Mouse (Mus musculus): ENCODE data around the gene Icam4. TPM values are rescaled to one million over a fixed set of nuclear protein-coding genes. Genes with fewer than 3 reads are reported as not detected.

Icam4 gene
- polyA plus RNA-seq, 1 experiment from 2014 or later, result 5.6 TPM

DNA sequence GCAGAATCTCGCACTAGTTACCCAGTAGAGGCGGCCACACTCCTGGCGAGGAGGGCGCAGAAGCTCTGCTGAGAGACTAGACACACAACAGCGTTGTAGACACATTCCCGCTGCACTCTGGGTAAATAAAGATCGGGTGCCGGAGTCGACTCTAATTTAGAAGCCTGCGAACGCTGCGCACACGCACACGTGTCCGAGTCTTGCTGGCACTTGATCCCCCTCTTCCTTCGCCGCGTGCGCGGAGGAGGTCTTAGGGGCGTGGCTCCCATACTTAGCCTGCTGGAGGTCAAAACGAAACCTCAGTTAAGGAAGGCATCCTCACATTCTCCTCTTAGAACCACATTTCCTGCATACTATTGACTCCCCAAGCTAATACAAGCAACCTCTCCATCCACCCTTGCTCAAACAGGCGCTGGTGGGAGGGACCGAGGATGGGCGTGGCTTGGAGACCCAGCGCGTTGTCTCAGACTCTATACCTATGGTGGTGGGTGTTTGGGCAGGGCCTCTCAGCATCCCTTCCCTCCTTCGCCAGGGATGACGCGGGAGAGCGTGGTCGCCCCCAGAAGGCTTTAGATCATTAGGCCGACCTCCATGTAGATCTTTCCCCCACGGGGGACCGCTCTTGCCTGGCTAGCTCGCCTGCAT lies 2.2 kb downstream of the Icam4 start:
- DNase-seq (ENCODE audit: low spot score) (peak; percentile 66), ATAC-seq (replicated peaks; ENCODE audit: insufficient number of reproducible peaks, low FRiP score, low TSS enrichment, low read depth) (peak; percentile 40; the same call in 1 of the 2 replicates)
- no peaks in the 10 kb centered on the region for H3K9me3 ChIP-seq (replicated peaks; ENCODE audit: control insufficient read depth, low read length)
- H3K27ac ChIP-seq (replicated peaks; ENCODE audit: low read depth, low read length), result no peak overlapping the region
- WGBS, result under 1% methylated on average over 36 of the region's 36 CpGs
- H3K4me1 ChIP-seq (ENCODE audit: control insufficient read depth, insufficient read depth, low read length), result peaks cover 4% of the 10 kb centered on the region
- no peaks in the 10 kb centered on the region for H3K36me3 ChIP-seq (replicated peaks; ENCODE audit: control insufficient read depth, insufficient read depth, low read depth, low read length)
- H3K4me3 ChIP-seq (ENCODE audit: low read depth, low read length), result peak overlapping the region; percentile 31
- peaks cover 49% of the 10 kb centered on the region for H3K27me3 ChIP-seq (ENCODE audit: control insufficient read depth, insufficient read depth, low read length)
- no peak overlapping the region for H3K9ac ChIP-seq (replicated peaks; ENCODE audit: low read length)
- H3K4me2 ChIP-seq (ENCODE audit: low read depth, low read length), result peak overlapping the region; percentile 83

DNA sequence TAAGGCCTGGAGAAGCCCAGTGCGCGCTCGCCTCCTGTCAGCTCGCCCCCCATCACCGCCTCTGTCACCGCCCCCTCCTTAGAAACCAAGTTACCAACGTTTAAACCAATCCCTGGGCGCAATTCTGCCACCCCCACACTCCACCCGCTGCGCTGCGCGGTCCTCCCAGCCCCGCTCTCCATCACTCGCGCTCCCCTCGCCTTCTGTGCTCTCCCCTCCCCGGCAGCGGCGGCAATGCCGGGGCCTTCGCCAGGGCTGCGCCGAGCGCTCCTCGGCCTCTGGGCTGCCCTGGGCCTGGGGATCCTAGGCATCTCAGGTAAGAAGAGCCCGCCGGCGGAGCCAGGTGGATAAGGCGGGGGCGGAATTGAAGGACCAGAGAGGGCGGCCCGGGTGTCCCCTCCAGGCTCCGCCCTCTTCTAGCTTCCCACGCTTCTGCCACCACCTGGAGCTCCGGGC lies 2.8 kb downstream of the Icam4 start, which contains the start of gene Icam5:
Gene Icam5, plus strand, starts transcription at position 178 of the 456 bp plus-strand sequence.
- ATAC-seq (replicated peaks; ENCODE audit: insufficient number of reproducible peaks, low FRiP score, low TSS enrichment, low read depth) (no peak), DNase-seq (ENCODE audit: low spot score) (no peak)
- Histone ChIP-seq H3K9ac (replicated peaks; ENCODE audit: low read length) (no peak within 1 kb of the TSS), H3K9me3 (replicated peaks; ENCODE audit: control insufficient read depth, low read length) (no peaks in the 10 kb centered on the region), H3K36me3 (replicated peaks; ENCODE audit: control insufficient read depth, insufficient read depth, low read depth, low read length) (no peaks in the 10 kb centered on the region), H3K4me3 (ENCODE audit: low read depth, low read length) (peak within 1 kb of the TSS; percentile 39), H3K27me3 (ENCODE audit: control insufficient read depth, insufficient read depth, low read length) (peaks cover 54% of the 10 kb centered on the region), H3K4me1 (ENCODE audit: control insufficient read depth, insufficient read depth, low read length) (peaks cover 4% of the 10 kb centered on the region), H3K4me2 (ENCODE audit: low read depth, low read length) (peak within 1 kb of the TSS; percentile 83), H3K27ac (replicated peaks; ENCODE audit: low read depth, low read length) (no peak within 1 kb of the TSS)
- WGBS, result under 1% methylated on average over 34 of the region's 35 CpGs

DNA sequence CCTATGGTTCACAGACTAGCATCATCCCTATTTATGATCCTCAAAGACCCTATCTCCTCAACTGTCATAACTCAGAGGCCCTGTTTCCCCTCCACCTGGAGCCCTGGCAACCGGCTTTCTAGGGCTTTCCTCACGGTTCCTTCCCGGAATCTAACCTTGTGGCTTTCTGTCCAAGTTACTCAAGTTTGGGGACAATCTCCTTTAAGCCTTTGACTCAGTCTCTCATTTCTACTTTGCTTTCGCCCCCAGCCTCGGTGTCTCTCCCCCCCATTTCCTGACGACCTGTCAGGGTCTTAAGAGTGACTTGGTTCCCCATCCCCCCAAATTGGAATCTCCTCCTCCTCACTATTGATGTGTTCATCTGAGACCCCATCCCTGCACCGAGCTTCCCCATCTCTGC lies 3.3 kb downstream of the Icam4 start:
- Histone ChIP-seq H3K9me3 (replicated peaks; ENCODE audit: control insufficient read depth, low read length) (no peaks in the 10 kb centered on the region), H3K9ac (replicated peaks; ENCODE audit: low read length) (no peak overlapping the region), H3K27me3 (ENCODE audit: control insufficient read depth, insufficient read depth, low read length) (peaks cover 60% of the 10 kb centered on the region), H3K36me3 (replicated peaks; ENCODE audit: control insufficient read depth, insufficient read depth, low read depth, low read length) (no peaks in the 10 kb centered on the region), H3K27ac (replicated peaks; ENCODE audit: low read depth, low read length) (no peak overlapping the region), H3K4me1 (ENCODE audit: control insufficient read depth, insufficient read depth, low read length) (peaks cover 6% of the 10 kb centered on the region), H3K4me2 (ENCODE audit: low read depth, low read length) (peak overlapping the region; percentile 83), H3K4me3 (ENCODE audit: low read depth, low read length) (peak overlapping the region; percentile 31)
- WGBS, result 2% methylated on average over 7 of the region's 7 CpGs
- ATAC-seq (replicated peaks; ENCODE audit: insufficient number of reproducible peaks, low FRiP score, low TSS enrichment, low read depth) (no peak), DNase-seq (ENCODE audit: low spot score) (no peak)

DNA sequence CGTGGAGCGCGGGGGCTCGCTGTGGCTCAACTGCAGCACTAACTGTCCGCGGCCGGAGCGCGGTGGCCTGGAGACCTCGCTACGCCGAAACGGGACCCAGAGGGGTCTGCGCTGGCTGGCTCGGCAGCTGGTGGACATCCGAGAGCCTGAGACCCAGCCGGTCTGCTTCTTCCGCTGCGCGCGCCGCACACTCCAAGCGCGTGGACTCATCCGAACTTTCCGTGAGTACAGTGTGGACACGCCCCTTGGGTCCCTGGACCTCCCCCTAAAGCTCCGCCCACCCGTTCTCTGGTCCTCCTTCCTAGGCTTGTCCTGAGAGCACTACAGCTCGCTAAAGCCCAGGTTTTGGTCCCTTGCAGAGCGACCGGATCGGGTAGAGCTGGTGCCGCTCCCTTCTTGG lies 4.0 kb downstream of the Icam4 start:
- Histone ChIP-seq H3K36me3 (replicated peaks; ENCODE audit: control insufficient read depth, insufficient read depth, low read depth, low read length) (no peaks in the 10 kb centered on the region), H3K9me3 (replicated peaks; ENCODE audit: control insufficient read depth, low read length) (no peaks in the 10 kb centered on the region), H3K9ac (replicated peaks; ENCODE audit: low read length) (peak overlapping the region; percentile 15; the same call in 1 of the 2 replicates), H3K27me3 (ENCODE audit: control insufficient read depth, insufficient read depth, low read length) (peaks cover 66% of the 10 kb centered on the region), H3K4me3 (ENCODE audit: low read depth, low read length) (peak overlapping the region; percentile 39), H3K4me1 (ENCODE audit: control insufficient read depth, insufficient read depth, low read length) (peaks cover 6% of the 10 kb centered on the region), H3K4me2 (ENCODE audit: low read depth, low read length) (peak overlapping the region; percentile 63), H3K27ac (replicated peaks; ENCODE audit: low read depth, low read length) (no peak overlapping the region)
- WGBS, result under 1% methylated on average over 34 of the region's 34 CpGs
- DNase-seq (ENCODE audit: low spot score) (peak; percentile 87), ATAC-seq (replicated peaks; ENCODE audit: insufficient number of reproducible peaks, low FRiP score, low TSS enrichment, low read depth) (no peak)

DNA sequence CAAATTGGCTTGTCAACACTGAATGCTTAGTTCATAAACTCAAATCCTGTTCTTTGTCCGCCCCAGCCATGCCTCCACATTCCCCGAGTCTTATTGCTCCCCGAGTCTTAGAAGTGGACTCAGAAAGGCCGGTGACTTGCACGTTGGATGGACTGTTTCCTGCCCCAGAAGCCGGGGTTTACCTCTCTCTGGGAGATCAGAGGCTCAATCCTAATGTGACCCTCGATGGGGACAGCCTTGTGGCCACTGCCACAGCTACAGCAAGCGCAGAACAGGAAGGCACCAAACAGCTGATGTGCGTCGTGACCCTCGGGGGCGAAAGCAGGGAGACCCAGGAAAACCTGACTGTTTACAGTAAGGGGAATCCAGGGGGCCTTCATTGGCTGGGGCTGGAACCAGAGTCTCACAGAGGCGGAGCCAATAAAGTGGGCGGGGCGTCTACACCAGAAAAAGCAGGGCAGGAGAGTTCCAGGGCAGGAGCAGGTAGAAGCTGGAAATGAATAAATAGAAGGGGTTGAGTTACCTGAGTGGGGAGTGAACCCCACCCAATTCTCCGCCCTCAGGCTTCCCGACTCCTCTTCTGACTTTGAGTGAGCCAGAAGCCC lies 5.4 kb downstream of the Icam4 start:
- WGBS, result 3% methylated on average over 17 of the region's 17 CpGs
- Histone ChIP-seq H3K4me3 (ENCODE audit: low read depth, low read length) (no peak overlapping the region), H3K9ac (replicated peaks; ENCODE audit: low read length) (no peak overlapping the region), H3K4me2 (ENCODE audit: low read depth, low read length) (no peak overlapping the region), H3K27ac (replicated peaks; ENCODE audit: low read depth, low read length) (no peak overlapping the region), H3K36me3 (replicated peaks; ENCODE audit: control insufficient read depth, insufficient read depth, low read depth, low read length) (no peaks in the 10 kb centered on the region), H3K9me3 (replicated peaks; ENCODE audit: control insufficient read depth, low read length) (no peaks in the 10 kb centered on the region), H3K4me1 (ENCODE audit: control insufficient read depth, insufficient read depth, low read length) (peaks cover 6% of the 10 kb centered on the region), H3K27me3 (ENCODE audit: control insufficient read depth, insufficient read depth, low read length) (peaks cover 80% of the 10 kb centered on the region)
- ATAC-seq (replicated peaks; ENCODE audit: insufficient number of reproducible peaks, low FRiP score, low TSS enrichment, low read depth) (no peak), DNase-seq (ENCODE audit: low spot score) (peak; percentile 63)

DNA sequence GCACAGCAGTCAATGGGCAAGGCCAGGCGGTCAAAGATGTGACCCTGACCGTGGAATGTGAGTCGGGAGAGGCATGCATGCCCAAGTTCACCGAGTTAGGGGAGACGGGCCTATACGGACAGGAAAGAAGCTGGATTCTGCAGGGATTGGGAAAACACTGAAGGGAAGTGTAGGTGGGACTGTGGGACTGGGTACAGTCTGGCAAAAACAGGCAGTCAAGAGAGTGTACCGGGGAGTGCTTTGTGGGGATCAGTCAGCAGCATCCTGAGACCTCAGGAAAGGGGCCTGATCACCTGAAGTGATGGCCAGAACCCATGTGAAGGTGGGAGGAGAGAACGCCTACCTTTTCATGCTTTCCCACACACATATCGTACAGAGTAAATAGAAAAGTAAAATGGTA lies 6.4 kb downstream of the Icam4 start:
- ATAC-seq (replicated peaks; ENCODE audit: insufficient number of reproducible peaks, low FRiP score, low TSS enrichment, low read depth), result no peak
- H3K4me3 ChIP-seq (ENCODE audit: low read depth, low read length), result no peak overlapping the region

DNA sequence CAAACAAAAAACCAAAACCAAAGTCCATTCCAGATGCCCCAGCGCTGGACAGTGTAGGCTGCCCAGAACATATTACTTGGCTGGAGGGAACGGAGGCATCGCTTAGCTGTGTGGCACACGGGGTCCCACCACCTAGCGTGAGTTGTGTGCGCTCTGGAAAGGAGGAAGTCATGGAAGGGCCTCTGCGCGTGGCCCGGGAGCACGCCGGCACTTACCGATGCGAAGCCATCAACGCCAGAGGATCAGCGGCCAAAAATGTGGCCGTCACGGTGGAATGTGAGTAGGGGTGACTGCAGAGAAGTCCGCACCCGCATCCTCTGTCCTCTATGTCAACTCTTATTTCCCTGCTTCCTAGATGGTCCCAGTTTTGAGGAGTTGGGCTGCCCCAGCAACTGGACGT lies 7.0 kb downstream of the Icam4 start:
- Histone ChIP-seq H3K4me3 (ENCODE audit: low read depth, low read length) (no peak overlapping the region), H3K9ac (replicated peaks; ENCODE audit: low read length) (no peak overlapping the region), H3K36me3 (replicated peaks; ENCODE audit: control insufficient read depth, insufficient read depth, low read depth, low read length) (no peaks in the 10 kb centered on the region), H3K27me3 (ENCODE audit: control insufficient read depth, insufficient read depth, low read length) (peaks cover 80% of the 10 kb centered on the region), H3K4me1 (ENCODE audit: control insufficient read depth, insufficient read depth, low read length) (peaks cover 6% of the 10 kb centered on the region), H3K9me3 (replicated peaks; ENCODE audit: control insufficient read depth, low read length) (no peaks in the 10 kb centered on the region), H3K4me2 (ENCODE audit: low read depth, low read length) (no peak overlapping the region), H3K27ac (replicated peaks; ENCODE audit: low read depth, low read length) (no peak overlapping the region)
- no peak for ATAC-seq (replicated peaks; ENCODE audit: insufficient number of reproducible peaks, low FRiP score, low TSS enrichment, low read depth)
- no peak for DNase-seq (ENCODE audit: low spot score)
- 5% methylated on average over 20 of the region's 20 CpGs for WGBS

More for the DNA sequence above, 6.4 kb downstream of the Icam4 start:
- Histone ChIP-seq H3K4me1 (ENCODE audit: control insufficient read depth, insufficient read depth, low read length) (peaks cover 6% of the 10 kb centered on the region), H3K27ac (replicated peaks; ENCODE audit: low read depth, low read length) (no peak overlapping the region), H3K9ac (replicated peaks; ENCODE audit: low read length) (peak overlapping the region; percentile 25; the same call in 1 of the 2 replicates), H3K4me2 (ENCODE audit: low read depth, low read length) (no peak overlapping the region), H3K36me3 (replicated peaks; ENCODE audit: control insufficient read depth, insufficient read depth, low read depth, low read length) (no peaks in the 10 kb centered on the region), H3K9me3 (replicated peaks; ENCODE audit: control insufficient read depth, low read length) (no peaks in the 10 kb centered on the region), H3K27me3 (ENCODE audit: control insufficient read depth, insufficient read depth, low read length) (peaks cover 80% of the 10 kb centered on the region)
- no peak for DNase-seq (ENCODE audit: low spot score)
- 14% methylated on average over 9 of the region's 9 CpGs for WGBS

DNA sequence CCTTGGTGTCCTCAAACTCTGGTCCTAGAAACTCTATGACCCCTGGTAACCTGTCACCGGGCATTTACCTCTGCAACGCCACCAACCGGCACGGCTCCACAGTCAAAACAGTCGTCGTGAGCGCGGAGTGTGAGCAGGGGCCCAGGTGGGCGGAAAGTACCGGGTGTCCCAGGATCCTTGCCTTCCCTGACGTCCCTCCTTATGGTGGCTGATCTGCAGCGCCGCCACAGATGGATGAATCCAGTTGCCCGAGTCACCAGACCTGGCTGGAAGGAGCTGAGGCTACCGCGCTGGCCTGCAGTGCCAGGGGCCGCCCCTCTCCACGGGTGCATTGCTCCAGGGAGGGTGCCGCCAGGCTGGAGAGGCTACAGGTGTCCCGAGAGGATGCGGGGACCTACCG lies 7.5 kb downstream of the Icam4 start:
- Histone ChIP-seq H3K9me3 (replicated peaks; ENCODE audit: control insufficient read depth, low read length) (no peaks in the 10 kb centered on the region), H3K9ac (replicated peaks; ENCODE audit: low read length) (no peak overlapping the region), H3K36me3 (replicated peaks; ENCODE audit: control insufficient read depth, insufficient read depth, low read depth, low read length) (no peaks in the 10 kb centered on the region), H3K4me2 (ENCODE audit: low read depth, low read length) (no peak overlapping the region), H3K27ac (replicated peaks; ENCODE audit: low read depth, low read length) (no peak overlapping the region), H3K4me3 (ENCODE audit: low read depth, low read length) (no peak overlapping the region), H3K27me3 (ENCODE audit: control insufficient read depth, insufficient read depth, low read length) (peaks cover 79% of the 10 kb centered on the region), H3K4me1 (ENCODE audit: control insufficient read depth, insufficient read depth, low read length) (peaks cover 6% of the 10 kb centered on the region)
- ATAC-seq (replicated peaks; ENCODE audit: insufficient number of reproducible peaks, low FRiP score, low TSS enrichment, low read depth), result no peak
- 1% methylated on average over 22 of the region's 22 CpGs for WGBS
- DNase-seq (ENCODE audit: low spot score), result no peak

Data from embryonic facial prominence, embryonic 11.5 days (tissue).